Mouse (Mus musculus): ENCODE measurements around the gene Bahcc1.

Gene Bahcc1

GRCm38 (mm10) chr11:120260769-120261150, 28.0 kb downstream of the Bahcc1 start:
- DNase-seq (ENCODE audit: low read depth, low spot score): no peak

- peak; percentile 95 for DNase-seq (ENCODE audit: low read depth, low spot score)
Observed at GRCm38 (mm10) chr11:120261416-120262355, 28.9 kb downstream of the Bahcc1 start.

- peak; percentile 93 for DNase-seq (ENCODE audit: low read depth, low spot score)
Observed at GRCm38 (mm10) chr11:120262356-120262901, 29.7 kb downstream of the Bahcc1 start.

GRCm38 (mm10) chr11:120263176-120263575, 30.4 kb downstream of the Bahcc1 start:
- no peak for DNase-seq (ENCODE audit: low read depth, low spot score)

- no peak for DNase-seq (ENCODE audit: low read depth, low spot score)
Observed at GRCm38 (mm10) chr11:120264008-120264407, 31.3 kb downstream of the Bahcc1 start.

GRCm38 (mm10) chr11:120265458-120265857, 32.7 kb downstream of the Bahcc1 start:
- DNase-seq (ENCODE audit: low read depth, low spot score): no peak

GRCm38 (mm10) chr11:120266259-120266758, 33.6 kb downstream of the Bahcc1 start:
- DNase-seq (ENCODE audit: low read depth, low spot score): no peak

- DNase-seq (ENCODE audit: low read depth, low spot score): peak; percentile 9
Observed at GRCm38 (mm10) chr11:120267274-120267673, 34.5 kb downstream of the Bahcc1 start.

GRCm38 (mm10) chr11:120267676-120268075, 34.9 kb downstream of the Bahcc1 start:
- peak; percentile 73 for DNase-seq (ENCODE audit: low read depth, low spot score)

GRCm38 (mm10) chr11:120268195-120268967, 35.6 kb downstream of the Bahcc1 start:
- no peak for DNase-seq (ENCODE audit: low read depth, low spot score)

GRCm38 (mm10) chr11:120269007-120269406, 36.3 kb downstream of the Bahcc1 start:
- DNase-seq (ENCODE audit: low read depth, low spot score): no peak

GRCm38 (mm10) chr11:120269498-120270104, 36.9 kb downstream of the Bahcc1 start:
- peak; percentile 29 for DNase-seq (ENCODE audit: low read depth, low spot score)

- DNase-seq (ENCODE audit: low read depth, low spot score): no peak
Observed at GRCm38 (mm10) chr11:120279335-120279734, 46.6 kb downstream of the Bahcc1 start.

GRCm38 (mm10) chr11:120280281-120280773, 47.6 kb downstream of the Bahcc1 start:
- DNase-seq (ENCODE audit: low read depth, low spot score): peak; percentile 63

GRCm38 (mm10) chr11:120280774-120281173, 48.0 kb downstream of the Bahcc1 start:
- no peak for DNase-seq (ENCODE audit: low read depth, low spot score)

- DNase-seq (ENCODE audit: low read depth, low spot score): no peak
Observed at GRCm38 (mm10) chr11:120281197-120281596, 48.5 kb downstream of the Bahcc1 start.

- DNase-seq (ENCODE audit: low read depth, low spot score): no peak
Observed at GRCm38 (mm10) chr11:120283542-120283941, 50.8 kb downstream of the Bahcc1 start.

- DNase-seq (ENCODE audit: low read depth, low spot score): no peak
Observed at GRCm38 (mm10) chr11:120289644-120290043, 56.9 kb downstream of the Bahcc1 start.

- DNase-seq (ENCODE audit: low read depth, low spot score): peak; percentile 36
Observed at GRCm38 (mm10) chr11:120290266-120290665, 57.5 kb downstream of the Bahcc1 start.

- peak; percentile 36 for DNase-seq (ENCODE audit: low read depth, low spot score)
Observed at GRCm38 (mm10) chr11:120293714-120294113, 61.0 kb downstream of the Bahcc1 start.

Data from 3T3-L1 (cell line).